Mouse (Mus musculus): ENCODE measurements around the gene Pkib. TPM values are rescaled to one million over a fixed set of nuclear protein-coding genes. Genes with fewer than 3 reads are reported as not detected.

Pkib gene
- polyA plus RNA-seq (2012; ENCODE audit: insufficient read depth, insufficient read length, missing spikeins), result 66.9 and 69.2 TPM in 2 replicates

- Histone ChIP-seq H3K4me1 (ENCODE audit: control insufficient read depth, insufficient read depth, low read length) (peaks cover 10% of the 10 kb centered on the region), H3K27ac (ENCODE audit: insufficient read depth, low read depth, low read length) (no peak within 1 kb of the TSS), H3K4me3 (ENCODE audit: insufficient read depth, low read length) (no peak within 1 kb of the TSS)
- no peak for TF ChIP-seq POLR2A (IDR thresholded peaks at IDR 0.05; ENCODE audit: borderline replicate concordance, low read depth, low read length)
- TF ChIP-seq CTCF (IDR thresholded peaks at IDR 0.05; ENCODE audit: low read depth, low read length), result no peak
Measured at GRCm38 (mm10) chr10:57631896-57632867, at the start of gene Pkib. Gene Pkib, plus strand, starts transcription at chr10:57631981.

GRCm38 (mm10) chr10:57583927-57584326 lies 47.9 kb upstream of the Pkib start:
- H3K4me1 ChIP-seq (ENCODE audit: control insufficient read depth, insufficient read depth, low read length), result no peaks in the 10 kb centered on the region
- no peak overlapping the region for H3K27ac ChIP-seq (ENCODE audit: insufficient read depth, low read depth, low read length)
- TF ChIP-seq CTCF (IDR thresholded peaks at IDR 0.05; ENCODE audit: low read depth, low read length) (no peak), POLR2A (IDR thresholded peaks at IDR 0.05; ENCODE audit: borderline replicate concordance, low read depth, low read length) (no peak)
- H3K4me3 ChIP-seq (ENCODE audit: insufficient read depth, low read length), result no peak overlapping the region

- no peak overlapping the region for H3K4me3 ChIP-seq (ENCODE audit: insufficient read depth, low read length)
- no peak overlapping the region for H3K27ac ChIP-seq (ENCODE audit: insufficient read depth, low read depth, low read length)
- no peak for TF ChIP-seq CTCF (IDR thresholded peaks at IDR 0.05; ENCODE audit: low read depth, low read length)
- H3K4me1 ChIP-seq (ENCODE audit: control insufficient read depth, insufficient read depth, low read length), result no peaks in the 10 kb centered on the region
Measured at GRCm38 (mm10) chr10:57594266-57594665, 37.5 kb upstream of the Pkib start.

- no peaks in the 10 kb centered on the region for H3K4me1 ChIP-seq (ENCODE audit: control insufficient read depth, insufficient read depth, low read length)
- no peak for TF ChIP-seq CTCF (IDR thresholded peaks at IDR 0.05; ENCODE audit: low read depth, low read length)
- no peak for TF ChIP-seq POLR2A (IDR thresholded peaks at IDR 0.05; ENCODE audit: borderline replicate concordance, low read depth, low read length)
- no peak overlapping the region for H3K4me3 ChIP-seq (ENCODE audit: insufficient read depth, low read length)
- H3K27ac ChIP-seq (ENCODE audit: insufficient read depth, low read depth, low read length), result no peak overlapping the region
Measured at GRCm38 (mm10) chr10:57597172-57597571, 34.6 kb upstream of the Pkib start.

- TF ChIP-seq CTCF (IDR thresholded peaks at IDR 0.05; ENCODE audit: low read depth, low read length), result no peak
- TF ChIP-seq POLR2A (IDR thresholded peaks at IDR 0.05; ENCODE audit: borderline replicate concordance, low read depth, low read length), result no peak
- H3K4me1 ChIP-seq (ENCODE audit: control insufficient read depth, insufficient read depth, low read length), result 0 out of 2 replicates have a peak, but pooled peaks cover 2% of the 10 kb centered on the region
- H3K27ac ChIP-seq (ENCODE audit: insufficient read depth, low read depth, low read length), result no peak overlapping the region
- H3K4me3 ChIP-seq (ENCODE audit: insufficient read depth, low read length), result no peak overlapping the region
Measured at GRCm38 (mm10) chr10:57602951-57603350, 28.8 kb upstream of the Pkib start.

- Histone ChIP-seq H3K4me1 (ENCODE audit: control insufficient read depth, insufficient read depth, low read length) (0 out of 2 replicates have a peak, but pooled peaks cover 2% of the 10 kb centered on the region), H3K4me3 (ENCODE audit: insufficient read depth, low read length) (no peak overlapping the region), H3K27ac (ENCODE audit: insufficient read depth, low read depth, low read length) (no peak overlapping the region)
- TF ChIP-seq CTCF (IDR thresholded peaks at IDR 0.05; ENCODE audit: low read depth, low read length), result no peak
- no peak for TF ChIP-seq POLR2A (IDR thresholded peaks at IDR 0.05; ENCODE audit: borderline replicate concordance, low read depth, low read length)
Measured at GRCm38 (mm10) chr10:57623311-57623710, 8.5 kb upstream of the Pkib start.

- Histone ChIP-seq H3K27ac (ENCODE audit: insufficient read depth, low read depth, low read length) (no peak overlapping the region), H3K4me1 (ENCODE audit: control insufficient read depth, insufficient read depth, low read length) (0 out of 2 replicates have a peak, but pooled peaks cover 4% of the 10 kb centered on the region), H3K4me3 (ENCODE audit: insufficient read depth, low read length) (no peak overlapping the region)
- no peak for TF ChIP-seq CTCF (IDR thresholded peaks at IDR 0.05; ENCODE audit: low read depth, low read length)
- TF ChIP-seq POLR2A (IDR thresholded peaks at IDR 0.05; ENCODE audit: borderline replicate concordance, low read depth, low read length), result no peak
Measured at GRCm38 (mm10) chr10:57627773-57628172, 4.0 kb upstream of the Pkib start.

GRCm38 (mm10) chr10:57630557-57630956 lies 1.2 kb upstream of the Pkib start:
- TF ChIP-seq CTCF (IDR thresholded peaks at IDR 0.05; ENCODE audit: low read depth, low read length), result no peak
- TF ChIP-seq POLR2A (IDR thresholded peaks at IDR 0.05; ENCODE audit: borderline replicate concordance, low read depth, low read length), result no peak
- H3K4me1 ChIP-seq (ENCODE audit: control insufficient read depth, insufficient read depth, low read length), result 0 out of 2 replicates have a peak, but pooled peaks cover 4% of the 10 kb centered on the region
- H3K27ac ChIP-seq (ENCODE audit: insufficient read depth, low read depth, low read length), result no peak overlapping the region

GRCm38 (mm10) chr10:57632868-57633240 lies 1.1 kb downstream of the Pkib start:
- H3K4me1 ChIP-seq (ENCODE audit: control insufficient read depth, insufficient read depth, low read length), result peaks cover 15% of the 10 kb centered on the region
- TF ChIP-seq CTCF (IDR thresholded peaks at IDR 0.05; ENCODE audit: low read depth, low read length) (no peak), POLR2A (IDR thresholded peaks at IDR 0.05; ENCODE audit: borderline replicate concordance, low read depth, low read length) (no peak)
- H3K4me3 ChIP-seq (ENCODE audit: insufficient read depth, low read length), result no peak overlapping the region
- no peak overlapping the region for H3K27ac ChIP-seq (ENCODE audit: insufficient read depth, low read depth, low read length)

More at GRCm38 (mm10) chr10:57630557-57630956, 1.2 kb upstream of the Pkib start:
- H3K4me3 ChIP-seq (ENCODE audit: insufficient read depth, low read length), result no peak overlapping the region

- H3K4me3 ChIP-seq (ENCODE audit: insufficient read depth, low read length), result no peak overlapping the region
- peaks cover 14% of the 10 kb centered on the region for H3K4me1 ChIP-seq (ENCODE audit: control insufficient read depth, insufficient read depth, low read length)
- H3K27ac ChIP-seq (ENCODE audit: insufficient read depth, low read depth, low read length), result peak overlapping the region; percentile 56
- TF ChIP-seq CTCF (IDR thresholded peaks at IDR 0.05; ENCODE audit: low read depth, low read length) (no peak), POLR2A (IDR thresholded peaks at IDR 0.05; ENCODE audit: borderline replicate concordance, low read depth, low read length) (no peak)
Measured at GRCm38 (mm10) chr10:57636970-57637369, 5.2 kb downstream of the Pkib start.
